15 mouse cellular contexts compared by ENCODE assay signal in genomic region chr6:52228475-52229465, GRCm38 (mm10). TPM values are rescaled to one million over a fixed set of nuclear protein-coding genes. Genes with fewer than 3 reads are reported as not detected.
DNase-seq lines count a peak whose midpoint lies in the region; ATAC-seq and TF ChIP-seq lines count a peak whose summit lies in the region.
"Had no signal": no experiment of that assay in that cellular context is flagged by ENCODE, and none has a peak within 500 bp of the region (broad histone marks: within the 10 kb centered on the region; RNA-seq: fewer than 3 reads in every experiment).

No protein-coding gene starts in this region.

- no peak for ATAC-seq in lung, embryonic 14.5 days (ENCODE audit: insufficient read depth)
- ATAC-seq in intestine, embryonic 14.5 days (replicated peaks; ENCODE audit: low FRiP score, low TSS enrichment, low read depth) = no peak
- no peak for ATAC-seq in kidney, postnatal 0 days (replicated peaks; ENCODE audit: low FRiP score, low read depth)
- ATAC-seq in megakaryocyte-erythroid progenitor cell, adult 5-6 weeks (replicated peaks; ENCODE audit: low FRiP score, low TSS enrichment, poor library complexity, severe bottlenecking) = 0 out of 2 replicates have a peak, but pooled peaks have one; percentile 5
- ATAC-seq: forebrain, embryonic 13.5 days had no signal

- 2% methylated on average over 38 of the region's 38 CpGs for WGBS in lung, embryonic 14.5 days
- WGBS in intestine, embryonic 14.5 days = 3% methylated on average over 38 of the region's 38 CpGs
- WGBS in kidney, postnatal 0 days = 1% methylated on average over 38 of the region's 38 CpGs

- H3K27me3 ChIP-seq in lung, embryonic 14.5 days (ENCODE audit: insufficient read depth, low read length) = peaks cover 99% of the 10 kb centered on the region
- peaks cover 98% of the 10 kb centered on the region for H3K27me3 ChIP-seq in intestine, embryonic 14.5 days (replicated peaks; ENCODE audit: control insufficient read depth, insufficient read depth, low read length)
- H3K27me3 ChIP-seq in kidney, postnatal 0 days (ENCODE audit: insufficient read depth, low read length) = no peaks in the 10 kb centered on the region

- no peak overlapping the region for H3K4me3 ChIP-seq in lung, embryonic 14.5 days (ENCODE audit: low read depth, low read length)
- peak overlapping the region; percentile 27 for H3K4me3 ChIP-seq in intestine, embryonic 14.5 days (ENCODE audit: low read depth, low read length)
- peak overlapping the region; percentile 85 for H3K4me3 ChIP-seq in kidney, postnatal 0 days (replicated peaks; ENCODE audit: low read depth, low read length)
- H3K4me3 ChIP-seq: forebrain, embryonic 13.5 days; heart, adult 2 months had no signal

- H3K9ac ChIP-seq in lung, embryonic 14.5 days = no peak overlapping the region
- H3K9ac ChIP-seq in intestine, embryonic 14.5 days (ENCODE audit: low read length) = peak overlapping the region; percentile 59
- H3K9ac ChIP-seq in kidney, postnatal 0 days (ENCODE audit: low read depth, low read length) = peak overlapping the region; percentile 93
- H3K9ac ChIP-seq: forebrain, embryonic 13.5 days had no signal

- H3K4me1 ChIP-seq in lung, embryonic 14.5 days (ENCODE audit: insufficient read depth) = no peaks in the 10 kb centered on the region
- H3K4me1 ChIP-seq in intestine, embryonic 14.5 days (replicated peaks; ENCODE audit: control insufficient read depth, insufficient read depth, low read length) = no peaks in the 10 kb centered on the region
- H3K4me1 ChIP-seq in kidney, postnatal 0 days (replicated peaks; ENCODE audit: insufficient read depth, low read length) = peaks cover 8% of the 10 kb centered on the region; the same call in 1 of the 2 replicates
- H3K4me1 ChIP-seq: forebrain, embryonic 13.5 days had no signal

- DNase-seq in lung, embryonic 14.5 days = peak; percentile 47
- DNase-seq in lung, adult 18-20 months = no peak
- peak; percentile 79 for DNase-seq in intestine, embryonic 14.5 days (ENCODE audit: low spot score)
- no peak for DNase-seq in kidney, postnatal 0 days (ENCODE audit: low spot score)
- no peak for DNase-seq in lung, postnatal 10 days
- DNase-seq in layer of hippocampus, adult 18-20 months (ENCODE audit: low spot score in 2 of 2) = no peak
- no peak for DNase-seq in frontal cortex, postnatal 36 days (ENCODE audit: low spot score in 2 of 2)
- DNase-seq: thymus, adult 2 months had no signal

- no peaks in the 10 kb centered on the region for H3K36me3 ChIP-seq in lung, embryonic 14.5 days (ENCODE audit: insufficient read depth)
- H3K36me3 ChIP-seq in intestine, embryonic 14.5 days (ENCODE audit: control insufficient read depth, insufficient read depth, low read length) = no peaks in the 10 kb centered on the region
- peaks cover 6% of the 10 kb centered on the region; the same call in 1 of the 2 replicates for H3K36me3 ChIP-seq in kidney, postnatal 0 days (ENCODE audit: insufficient read depth, low read length)
- H3K36me3 ChIP-seq: G1E had no signal

- H3K27ac ChIP-seq in lung, embryonic 14.5 days (ENCODE audit: low read depth) = no peak overlapping the region
- peak overlapping the region; percentile 69 for H3K27ac ChIP-seq in intestine, embryonic 14.5 days (ENCODE audit: low read depth)
- peak overlapping the region; percentile 97 for H3K27ac ChIP-seq in kidney, postnatal 0 days
- H3K27ac ChIP-seq: forebrain, embryonic 13.5 days; heart, adult 2 months had no signal

- H3K9me3 ChIP-seq in lung, embryonic 14.5 days (ENCODE audit: low read depth, low read length) = no peaks in the 10 kb centered on the region
- H3K9me3 ChIP-seq in intestine, embryonic 14.5 days (ENCODE audit: control insufficient read depth, low read length) = no peaks in the 10 kb centered on the region
- no peaks in the 10 kb centered on the region for H3K9me3 ChIP-seq in kidney, postnatal 0 days (replicated peaks; ENCODE audit: low read length)
- H3K9me3 ChIP-seq: forebrain, embryonic 13.5 days had no signal

- peak overlapping the region; percentile 10; the same call in 1 of the 2 replicates for H3K4me2 ChIP-seq in lung, embryonic 14.5 days
- peak overlapping the region; percentile 39 for H3K4me2 ChIP-seq in intestine, embryonic 14.5 days (ENCODE audit: low read length)
- H3K4me2 ChIP-seq in kidney, postnatal 0 days (ENCODE audit: low read length) = peak overlapping the region; percentile 89
- H3K4me2 ChIP-seq: forebrain, embryonic 13.5 days had no signal

- TF ChIP-seq CTCF in lung, embryonic 14.5 days (IDR thresholded peaks at IDR 0.05; ENCODE audit: low read depth) = no peak; the same call in 1 of the 2 replicates
- no peak; the same call in 1 of the 2 replicates for TF ChIP-seq CTCF in kidney, postnatal 0 days (IDR thresholded peaks at IDR 0.05; ENCODE audit: low read depth)

RNA-seq across cellular contexts. Expression of gene Hoxa9, which starts 2.1 kb away (rescaled TPM):
- polyA plus RNA-seq in lung, embryonic 14.5 days (2014; fragmentation: Nextera tagmentation; extraction: Ambion mirVana) = 0.19 TPM in 1 of 2 replicates, not detected in the other
- polyA plus RNA-seq in intestine, embryonic 14.5 days (2014; fragmentation: Nextera tagmentation; extraction: Ambion mirVana) = 4.2 and 7.1 TPM in 2 replicates
- polyA plus RNA-seq in kidney, postnatal 0 days (2015; fragmentation: Nextera tagmentation; extraction: Ambion mirVana) = 57.3 and 57.8 TPM in 2 replicates
- 7.6 and 9.7 TPM in 2 replicates for total RNA-seq in megakaryocyte-erythroid progenitor cell, adult 5-6 weeks (2014; fragmentation: Nextera tagmentation)
- total RNA-seq in megakaryocyte-erythroid progenitor cell, adult 5-6 weeks (2017) = 10.3 and 27.1 TPM in 2 replicates
- total RNA-seq in layer of hippocampus, adult 18-20 months (2021) = not detected
- total RNA-seq: heart, adult 2 months; liver, adult 2 months had no signal
- polyA plus RNA-seq: forebrain, embryonic 13.5 days; G1E; small intestine, adult 2 months had no signal

RNA-seq across cellular contexts. Expression of gene Hoxa7, which starts 7.1 kb away (rescaled TPM):
- polyA plus RNA-seq in lung, embryonic 14.5 days (2014; fragmentation: Nextera tagmentation; extraction: Ambion mirVana) = 5.8 and 7.4 TPM in 2 replicates
- 9.2 and 10.1 TPM in 2 replicates for polyA plus RNA-seq in intestine, embryonic 14.5 days (2014; fragmentation: Nextera tagmentation; extraction: Ambion mirVana)
- polyA plus RNA-seq in kidney, postnatal 0 days (2015; fragmentation: Nextera tagmentation; extraction: Ambion mirVana) = 29.7 and 31.7 TPM in 2 replicates
- total RNA-seq in megakaryocyte-erythroid progenitor cell, adult 5-6 weeks (2014; fragmentation: Nextera tagmentation) = 3.4 and 4.1 TPM in 2 replicates
- 2.6 and 3.1 TPM in 2 replicates for total RNA-seq in megakaryocyte-erythroid progenitor cell, adult 5-6 weeks (2017)
- total RNA-seq in layer of hippocampus, adult 18-20 months (2021) = under 1 TPM in 1 of 2 experiments, not detected in 1; 0.36 TPM
- total RNA-seq: liver, adult 2 months had no signal
- polyA plus RNA-seq: forebrain, embryonic 13.5 days had no signal

RNA-seq across cellular contexts. Expression of gene Hoxa10, which starts 11.9 kb away (rescaled TPM):
- polyA plus RNA-seq in lung, embryonic 14.5 days (2014; fragmentation: Nextera tagmentation; extraction: Ambion mirVana) = not detected in 2 replicates
- polyA plus RNA-seq in intestine, embryonic 14.5 days (2014; fragmentation: Nextera tagmentation; extraction: Ambion mirVana) = 15.6 and 20.4 TPM in 2 replicates
- 175 and 183 TPM in 2 replicates for polyA plus RNA-seq in kidney, postnatal 0 days (2015; fragmentation: Nextera tagmentation; extraction: Ambion mirVana)
- total RNA-seq in megakaryocyte-erythroid progenitor cell, adult 5-6 weeks (2014; fragmentation: Nextera tagmentation) = not detected in 2 replicates
- 0.34 TPM in 1 of 2 replicates, not detected in the other for total RNA-seq in megakaryocyte-erythroid progenitor cell, adult 5-6 weeks (2017)
- total RNA-seq in layer of hippocampus, adult 18-20 months (2021) = not detected
- total RNA-seq: heart, adult 2 months; liver, adult 2 months had no signal
- polyA plus RNA-seq: G1E; heart, adult 2 months; liver, adult 2 months; small intestine, adult 2 months; thymus, adult 2 months had no signal

RNA-seq across cellular contexts. Expression of gene Gm28308, which starts 15.6 kb away (rescaled TPM):
- polyA plus RNA-seq in lung, embryonic 14.5 days (2014; fragmentation: Nextera tagmentation; extraction: Ambion mirVana) = not detected in 2 replicates
- polyA plus RNA-seq in intestine, embryonic 14.5 days (2014; fragmentation: Nextera tagmentation; extraction: Ambion mirVana) = not detected in 2 replicates
- polyA plus RNA-seq in kidney, postnatal 0 days (2015; fragmentation: Nextera tagmentation; extraction: Ambion mirVana) = 0.66 and 2.1 TPM in 2 replicates
- total RNA-seq in megakaryocyte-erythroid progenitor cell, adult 5-6 weeks (2014; fragmentation: Nextera tagmentation) = not detected in 2 replicates
- total RNA-seq in megakaryocyte-erythroid progenitor cell, adult 5-6 weeks (2017) = not detected in 2 replicates
- not detected for total RNA-seq in layer of hippocampus, adult 18-20 months (2021)
- total RNA-seq: adrenal gland, adult 18-20 months; G1E; heart, adult 2 months; liver, adult 2 months had no signal
- polyA plus RNA-seq: forebrain, embryonic 13.5 days; G1E; heart, adult 2 months; liver, adult 2 months had no signal

RNA-seq across cellular contexts. Expression of gene Hoxa3, which starts 15.6 kb away (rescaled TPM):
- polyA plus RNA-seq in lung, embryonic 14.5 days (2014; fragmentation: Nextera tagmentation; extraction: Ambion mirVana) = 10.3 and 11.3 TPM in 2 replicates
- 9.2 and 9.7 TPM in 2 replicates for polyA plus RNA-seq in intestine, embryonic 14.5 days (2014; fragmentation: Nextera tagmentation; extraction: Ambion mirVana)
- 4.8 and 6.0 TPM in 2 replicates for polyA plus RNA-seq in kidney, postnatal 0 days (2015; fragmentation: Nextera tagmentation; extraction: Ambion mirVana)
- total RNA-seq in megakaryocyte-erythroid progenitor cell, adult 5-6 weeks (2014; fragmentation: Nextera tagmentation) = 0.77 and 1.4 TPM in 2 replicates
- not detected in 2 replicates for total RNA-seq in megakaryocyte-erythroid progenitor cell, adult 5-6 weeks (2017)
- not detected for total RNA-seq in layer of hippocampus, adult 18-20 months (2021)
- polyA plus RNA-seq: forebrain, embryonic 13.5 days; G1E had no signal

Comparison
In these comparisons a context has a peak if more than half of its experiments do, and no peak if none do; other contexts are left out.
1. DNase-seq: peak in lung, embryonic 14.5 days (single experiment) and intestine, embryonic 14.5 days (single experiment); none in lung, adult 18-20 months (0 of 2), kidney, postnatal 0 days (single experiment), lung, postnatal 10 days (single experiment), layer of hippocampus, adult 18-20 months (0 of 2) and frontal cortex, postnatal 36 days (0 of 2).
2. H3K4me2 ChIP-seq: peak in every context shown above with its lines; median percentile 89 in kidney, postnatal 0 days; 39 in intestine, embryonic 14.5 days; 10 in lung, embryonic 14.5 days.
3. RNA of gene Hoxa10, which starts 11.9 kb away (polyA plus RNA-seq): 175 to 183 TPM in kidney, postnatal 0 days and 15.6 to 20.4 TPM in intestine, embryonic 14.5 days; not detected in lung, embryonic 14.5 days; every median in the first group is over 10 times any median in the second.